Mouse (Mus musculus) C2C12 (cell line): ENCODE measurements around the gene Lima1. TPM values are rescaled to one million over a fixed set of nuclear protein-coding genes. Genes with fewer than 3 reads are reported as not detected.

Source experiments
- H3K27me3 ChIP-seq: one replicate; pipeline ENCODE4 v1.6.1; 2011; ENCODE audit not compliant: control insufficient read depth, insufficient read depth, insufficient read length
- H3K36me3 ChIP-seq: one replicate; pipeline ENCODE4 v1.6.1; 2011; ENCODE audit not compliant: control insufficient read depth, insufficient read depth
- H3K4me3 ChIP-seq: one replicate; pipeline ENCODE4 v1.5.1; 2011; ENCODE audit warnings: mild to moderate bottlenecking, control low read depth; ENCODE audit not compliant: poor library complexity, insufficient read depth, severe bottlenecking
- H3K79me2 ChIP-seq: one replicate; pipeline ENCODE4 v1.6.1; 2011; ENCODE audit not compliant: control insufficient read depth, insufficient read depth
- H3K79me3 ChIP-seq: one replicate; pipeline ENCODE4 v1.6.1; 2011; ENCODE audit warnings: low read depth, control low read depth
- H3ac ChIP-seq: one replicate; pipeline ENCODE3; 2011; ENCODE audit warnings: low read depth; ENCODE audit not compliant: control insufficient read depth, insufficient read length
- CEBPB ChIP-seq: IDR thresholded peaks from one replicate; pipeline ENCODE4 v1.6.1; 2011; ENCODE audit warnings: low read depth, mild to moderate bottlenecking, control low read depth, moderate library complexity
- CTCF ChIP-seq: IDR thresholded peaks from one replicate; pipeline ENCODE4 v1.5.1; 2011; ENCODE audit not compliant: control insufficient read depth, insufficient read depth, insufficient read length
- FOSL1 ChIP-seq: IDR thresholded peaks from one replicate; pipeline ENCODE4 v1.8.0; 2011; ENCODE audit warnings: mild to moderate bottlenecking, low read length; ENCODE audit not compliant: poor library complexity, insufficient read depth, severe bottlenecking
- MAX ChIP-seq: IDR thresholded peaks from one replicate; pipeline ENCODE4 v1.6.1; 2011; ENCODE audit warnings: mild to moderate bottlenecking, control low read depth
- MYOD1 ChIP-seq: IDR thresholded peaks from one replicate; pipeline ENCODE4 v1.6.1; 2011; ENCODE audit warnings: low read depth; ENCODE audit not compliant: control insufficient read depth, insufficient read length
- MYOG ChIP-seq: IDR thresholded peaks from one replicate; pipeline ENCODE4 v1.6.1; 2011; ENCODE audit not compliant: control insufficient read depth, insufficient read length; ENCODE audit errors: extremely low read depth
- USF1 ChIP-seq: IDR thresholded peaks from one replicate; pipeline ENCODE4 v1.6.1; 2011; ENCODE audit warnings: low read depth, mild to moderate bottlenecking, control low read depth, moderate library complexity
- polyA plus RNA-seq: library from polyadenylated mRNA; unstranded; fragments of >200 nt; fragmentation: generic; extraction: Trizol; gene quantifications from one replicate; pipeline ENCODE4 v1.2.1, GENCODE M21; 2012; ENCODE audit warnings: missing spikeins

Gene Lima1
- polyA plus RNA-seq, 1 experiment, result 130 TPM

DNA sequence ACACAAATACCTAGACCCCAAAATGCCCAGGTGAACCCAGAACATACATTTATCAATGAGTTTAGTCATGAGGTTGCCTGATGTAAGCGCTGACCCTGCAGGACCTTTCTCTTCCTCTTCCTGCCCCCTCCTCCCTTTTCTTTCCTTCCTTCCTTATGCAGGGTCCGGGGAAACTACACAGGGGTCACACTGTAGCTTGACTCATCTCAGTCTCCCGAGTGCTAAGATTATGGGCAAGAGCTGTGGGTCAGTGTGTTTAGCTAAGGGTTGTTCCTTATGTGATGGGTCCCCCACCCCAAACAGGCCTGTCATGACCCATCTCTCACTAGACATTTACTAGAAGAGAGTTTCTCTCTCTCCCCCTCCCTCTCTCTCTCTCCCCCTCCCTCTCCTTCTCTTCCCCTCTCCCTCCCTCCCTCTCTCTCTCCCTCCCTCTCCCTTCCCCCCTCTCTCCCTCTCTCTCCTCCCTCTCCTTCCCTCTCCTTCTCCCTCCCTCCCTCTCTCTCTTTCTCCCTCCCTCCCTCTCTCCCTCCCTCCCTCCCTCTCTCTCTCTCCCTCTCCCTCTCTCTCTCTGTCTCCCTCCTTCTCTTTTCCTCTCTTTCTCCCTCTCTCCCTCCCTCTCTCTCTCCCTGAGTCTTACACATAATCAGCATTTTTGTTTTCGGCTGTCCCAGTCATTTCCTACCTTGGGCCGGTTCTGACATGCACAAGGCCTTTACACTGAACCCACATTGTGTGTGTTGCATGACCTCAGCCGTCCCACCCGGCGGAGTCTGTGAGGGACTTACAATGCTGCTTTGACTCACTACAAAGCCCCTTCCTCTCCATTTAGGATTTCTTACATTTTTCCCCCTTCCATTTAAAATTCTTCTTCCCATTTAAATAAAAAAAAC, 57.7 kb downstream of the Lima1 start:
- Histone ChIP-seq H3ac (peak overlapping the region; percentile 85), H3K4me3 (peak overlapping the region; percentile 84), H3K36me3 (peaks cover 28% of the 10 kb centered on the region), H3K27me3 (no peaks in the 10 kb centered on the region), H3K79me3 (peaks cover 68% of the 10 kb centered on the region), H3K79me2 (peaks cover 82% of the 10 kb centered on the region)
- TF ChIP-seq CTCF (no peak), FOSL1 (no peak), MAX (no peak), MYOD1 (no peak)

DNA sequence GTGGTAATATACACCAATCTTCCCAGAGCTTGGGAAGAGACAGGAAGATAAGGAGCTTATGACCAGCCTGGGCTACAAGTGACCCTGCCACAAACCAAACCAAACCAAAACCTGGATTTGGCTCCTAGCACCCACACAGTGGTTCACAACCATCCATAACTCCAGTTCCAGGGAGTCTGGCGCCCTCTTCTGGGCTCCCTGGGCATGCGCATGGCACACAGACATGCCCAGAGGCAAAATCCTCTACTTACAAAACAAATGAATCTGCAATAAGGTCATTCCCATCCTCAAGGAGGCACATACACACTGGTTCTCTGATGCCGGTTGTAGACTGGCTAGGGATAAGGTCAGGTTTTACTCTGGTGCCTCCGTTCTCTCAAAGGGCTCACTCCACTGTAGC, 59.3 kb downstream of the Lima1 start:
- no peak for TF ChIP-seq CEBPB
- no peak for TF ChIP-seq USF1
- no peak for TF ChIP-seq CTCF
- TF ChIP-seq FOSL1, result no peak
- TF ChIP-seq MYOD1, result no peak
- no peak for TF ChIP-seq MAX
- TF ChIP-seq MYOG, result no peak
- peaks cover 43% of the 10 kb centered on the region for H3K36me3 ChIP-seq

DNA sequence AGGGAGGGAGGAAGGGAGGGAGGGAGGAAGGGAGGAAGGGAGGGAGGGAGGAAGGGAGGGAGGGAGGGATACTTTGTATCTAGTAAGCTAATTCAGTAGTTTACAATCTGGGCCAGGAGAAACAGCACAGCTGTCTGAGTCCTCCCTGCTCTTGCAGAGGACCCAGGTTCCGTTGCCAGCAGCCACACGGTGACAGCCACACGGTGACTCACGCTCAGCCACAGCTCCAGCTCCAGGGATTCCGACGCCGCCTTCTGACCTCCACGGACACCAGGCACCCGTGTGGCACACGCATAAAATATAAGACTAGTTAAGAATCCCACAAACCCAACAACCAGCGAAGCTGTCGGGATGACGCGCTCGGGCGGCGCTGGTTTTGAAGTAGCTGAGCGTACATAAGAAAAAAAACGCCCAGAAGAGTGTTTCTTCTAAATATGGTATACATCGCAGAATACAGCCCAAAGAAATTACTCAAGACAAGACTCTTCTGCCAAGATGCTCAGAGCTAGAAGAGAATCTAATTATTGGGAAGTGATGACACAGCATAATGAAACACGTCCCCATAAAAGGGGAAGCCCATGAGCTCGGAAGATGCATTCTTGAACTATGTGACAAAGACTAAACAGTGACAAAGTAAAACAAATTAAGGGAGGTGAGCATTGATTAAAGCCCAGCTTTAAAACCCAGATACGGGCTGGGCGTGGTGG, 60.5 kb downstream of the Lima1 start:
- peaks cover 53% of the 10 kb centered on the region for H3K36me3 ChIP-seq
- H3ac ChIP-seq, result no peak overlapping the region
- H3K79me3 ChIP-seq, result peaks cover 94% of the 10 kb centered on the region
- H3K4me3 ChIP-seq, result no peak overlapping the region
- H3K79me2 ChIP-seq, result peaks cover 100% of the 10 kb centered on the region
- no peak for TF ChIP-seq USF1
- TF ChIP-seq MAX, result peak; percentile 61
- no peak for TF ChIP-seq MYOG
- peak; percentile 71 for TF ChIP-seq FOSL1
- TF ChIP-seq CEBPB, result no peak
- peak; percentile 49 for TF ChIP-seq MYOD1
- TF ChIP-seq CTCF, result no peak
- no peaks in the 10 kb centered on the region for H3K27me3 ChIP-seq

More for the DNA sequence above, 59.3 kb downstream of the Lima1 start:
- Histone ChIP-seq H3K4me3 (no peak overlapping the region), H3ac (no peak overlapping the region), H3K79me2 (peaks cover 98% of the 10 kb centered on the region), H3K27me3 (no peaks in the 10 kb centered on the region), H3K79me3 (peaks cover 84% of the 10 kb centered on the region)

- Histone ChIP-seq H3K36me3 (peaks cover 60% of the 10 kb centered on the region), H3ac (no peak overlapping the region), H3K4me3 (no peak overlapping the region), H3K79me3 (peaks cover 93% of the 10 kb centered on the region), H3K79me2 (peaks cover 100% of the 10 kb centered on the region), H3K27me3 (no peaks in the 10 kb centered on the region)
- no peak for TF ChIP-seq CEBPB
- no peak for TF ChIP-seq MAX
- TF ChIP-seq MYOG, result no peak
- no peak for TF ChIP-seq USF1
- no peak for TF ChIP-seq MYOD1
- TF ChIP-seq FOSL1, result no peak
- TF ChIP-seq CTCF, result no peak
Measured at GRCm38 (mm10) chr15:99813639-99814038, 61.6 kb downstream of the Lima1 start.

GRCm38 (mm10) chr15:99812097-99812496, 63.2 kb downstream of the Lima1 start:
- H3K36me3 ChIP-seq, result peaks cover 74% of the 10 kb centered on the region
- H3K79me3 ChIP-seq, result peaks cover 94% of the 10 kb centered on the region
- peaks cover 100% of the 10 kb centered on the region for H3K79me2 ChIP-seq
- H3K27me3 ChIP-seq, result no peaks in the 10 kb centered on the region
- TF ChIP-seq FOSL1 (no peak), CTCF (no peak), MYOD1 (no peak), MYOG (no peak), USF1 (no peak), MAX (no peak), CEBPB (no peak)
- H3K4me3 ChIP-seq, result no peak overlapping the region
- H3ac ChIP-seq, result no peak overlapping the region
